Mouse (Mus musculus) kidney, postnatal 0 days (tissue): Measurements from ENCODE around the gene Olfr884. TPM values are rescaled to one million over a fixed set of nuclear protein-coding genes. Genes with fewer than 3 reads are reported as not detected.
A peak's percentile ranks its signal among the peaks of the same experiment; 100 is the strongest.

Experiments used
- ATAC-seq: fragments of 200-750 bp; cut with Nextera tagmentation; replicated peaks from 2 replicates; pipeline ENCODE4 v1.8.0; 2017; ENCODE audit warnings: low read depth, moderate number of reproducible peaks, moderate TSS enrichment, moderate library complexity; ENCODE audit not compliant: low FRiP score
- DNase-seq: peaks from one replicate; pipeline ENCODE4 v3.0.0-alpha.2; 2016; ENCODE audit warnings: low spot score
- H3K27ac ChIP-seq: fragments of 300-500 bp; sonication (generic); 2 replicates; pipeline ENCODE4 v1.5.1; 2014; ENCODE audit warnings: mild to moderate bottlenecking
- H3K27me3 ChIP-seq: fragments of 300-500 bp; sonication (generic); 2 replicates; pipeline ENCODE4 v1.6.1; 2014; ENCODE audit warnings: low read length, mixed read lengths; ENCODE audit not compliant: insufficient read depth
- H3K36me3 ChIP-seq: fragments of 300-500 bp; sonication (generic); 2 replicates; pipeline ENCODE4 v1.6.1; 2014; ENCODE audit warnings: low read length, mixed read lengths; ENCODE audit not compliant: insufficient read depth
- H3K4me1 ChIP-seq: fragments of 300-500 bp; sonication (generic); replicated peaks from 2 replicates; pipeline ENCODE4 v1.6.1; 2014; ENCODE audit warnings: antibody characterized with exemption, low read length, mixed read lengths; ENCODE audit not compliant: insufficient read depth
- H3K4me2 ChIP-seq: fragments of 300-500 bp; sonication (generic); 2 replicates; pipeline ENCODE4 v1.6.1; 2014; ENCODE audit warnings: mild to moderate bottlenecking, low read length, moderate library complexity, mixed read lengths
- H3K4me3 ChIP-seq: fragments of 300-500 bp; sonication (generic); replicated peaks from 2 replicates; pipeline ENCODE4 v1.5.1; 2014; ENCODE audit warnings: low read depth, low read length
- H3K9ac ChIP-seq: fragments of 300-500 bp; sonication (generic); 2 replicates; pipeline ENCODE4 v1.6.1; 2014; ENCODE audit warnings: low read depth, low read length
- H3K9me3 ChIP-seq: fragments of 300-500 bp; sonication (generic); replicated peaks from 2 replicates; pipeline ENCODE4 v1.6.1; 2016; ENCODE audit warnings: low read length, inconsistent platforms, mixed read lengths
- CTCF ChIP-seq: IDR thresholded peaks from 2 replicates; pipeline ENCODE4 v1.5.1; 2016; ENCODE audit warnings: antibody characterized with exemption, low read depth, mild to moderate bottlenecking, moderate library complexity
- WGBS: fragments of 180-500 bp; shearing (Covaris S2); extraction: QIAGEN DNeasy Blood & Tissue Kit; methylation state at CpG from one replicate; pipeline ENCODE4 v1.1.7; 2014; 5-methylcytosine and 5-hydroxymethylcytosine counted together
- polyA plus RNA-seq: library from polyadenylated mRNA; unstranded; fragments of >200 nt; fragmentation: Nextera tagmentation; extraction: Ambion mirVana; gene quantifications from 2 replicates; pipeline ENCODE4 v1.2.1, GENCODE M21; 2015

Olfr884 gene
- not detected in 2 replicates for polyA plus RNA-seq

DNA sequence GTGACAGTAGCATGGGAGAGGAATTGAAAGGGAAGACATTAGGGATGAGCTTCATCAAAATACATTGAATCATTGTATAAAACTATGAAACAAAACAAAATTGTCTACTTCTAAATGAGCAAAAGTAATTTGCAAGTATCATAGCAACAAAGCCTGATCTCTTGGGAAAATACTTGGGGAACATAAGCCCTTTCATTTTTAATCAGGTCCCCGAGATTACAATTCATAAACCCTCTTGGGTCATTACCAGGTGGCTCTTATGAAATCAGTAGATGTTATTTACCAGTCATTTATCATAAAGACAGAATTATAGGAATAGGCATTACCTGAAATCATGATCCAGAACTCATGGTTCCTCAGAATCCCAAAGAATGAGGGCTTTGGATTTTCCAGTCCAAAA, at the start of gene Olfr884:
Gene Olfr884, plus strand, starts transcription at position 301 of the 400 bp plus-strand sequence.
- TF ChIP-seq CTCF, result no peak
- WGBS, result 61% methylated on average over 1 of the region's 1 CpGs
- ATAC-seq (no peak), DNase-seq (no peak)
- H3K36me3 ChIP-seq, result no peaks in the 10 kb centered on the region
- H3K4me2 ChIP-seq, result no peak within 1 kb of the TSS
- H3K4me1 ChIP-seq, result no peaks in the 10 kb centered on the region
- no peaks in the 10 kb centered on the region for H3K27me3 ChIP-seq
- H3K9ac ChIP-seq, result no peak within 1 kb of the TSS
- H3K9me3 ChIP-seq, result no peaks in the 10 kb centered on the region
- no peak within 1 kb of the TSS for H3K27ac ChIP-seq
- H3K4me3 ChIP-seq, result no peak within 1 kb of the TSS

DNA sequence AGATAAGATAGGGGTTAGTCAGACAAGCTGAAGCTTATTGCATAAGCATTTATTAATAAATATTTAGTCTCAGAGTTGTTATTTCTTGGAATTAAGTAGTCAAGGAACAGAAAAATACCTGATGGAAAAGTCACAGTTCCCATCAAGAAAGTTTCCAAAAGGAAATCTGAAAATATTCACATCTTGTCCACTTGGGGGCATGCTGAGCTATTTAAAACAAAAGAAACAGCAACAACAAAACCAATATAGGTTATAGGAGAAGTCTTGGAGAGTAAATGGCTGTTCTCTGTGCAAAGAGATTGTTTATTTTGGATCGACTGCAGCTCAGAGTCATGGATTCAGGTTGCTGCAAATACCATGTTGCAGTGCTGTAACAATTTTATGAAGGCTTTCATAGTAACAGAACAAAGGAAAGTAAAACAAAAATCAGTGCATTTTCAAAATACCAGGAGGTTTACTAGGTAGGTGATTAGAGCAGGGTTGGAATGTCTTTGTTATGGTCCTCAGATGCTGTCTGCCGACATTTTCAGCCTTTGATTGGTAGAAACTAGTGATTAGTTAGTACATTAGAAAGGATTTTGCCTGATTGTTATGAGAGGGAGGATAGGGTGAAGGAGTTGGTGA, 47.7 kb upstream of the Olfr884 start:
- 27% methylated on average over 2 of the region's 2 CpGs for WGBS
- DNase-seq, result peak; percentile 35
- no peak for ATAC-seq
- no peak overlapping the region for H3K9ac ChIP-seq
- no peaks in the 10 kb centered on the region for H3K4me1 ChIP-seq
- no peaks in the 10 kb centered on the region for H3K9me3 ChIP-seq
- peak; percentile 50 for TF ChIP-seq CTCF
- no peaks in the 10 kb centered on the region for H3K36me3 ChIP-seq
- H3K4me2 ChIP-seq, result no peak overlapping the region
- no peaks in the 10 kb centered on the region for H3K27me3 ChIP-seq
- no peak overlapping the region for H3K27ac ChIP-seq
- H3K4me3 ChIP-seq, result no peak overlapping the region

DNA sequence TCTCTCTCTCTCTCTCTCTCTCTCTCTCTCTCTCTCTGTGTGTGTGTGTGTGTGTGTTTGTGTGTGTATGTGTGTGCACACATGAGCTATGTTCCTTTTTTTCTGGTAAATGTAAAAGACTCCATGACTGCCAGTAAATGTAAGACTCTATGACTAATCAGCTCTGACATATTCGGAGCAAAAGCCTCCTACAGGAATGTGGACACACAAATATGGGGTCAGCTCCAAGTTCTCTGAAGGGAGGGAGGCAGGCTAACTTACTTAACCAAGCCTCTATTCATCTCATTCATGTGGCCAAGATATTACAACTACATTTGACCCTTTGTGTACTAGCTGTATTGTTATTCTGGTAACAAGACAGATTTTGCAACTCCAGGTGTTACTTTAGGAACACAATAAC, 46.3 kb upstream of the Olfr884 start:
- Histone ChIP-seq H3K36me3 (no peaks in the 10 kb centered on the region), H3K27me3 (no peaks in the 10 kb centered on the region), H3K4me3 (no peak overlapping the region), H3K4me1 (no peaks in the 10 kb centered on the region), H3K9me3 (no peaks in the 10 kb centered on the region), H3K9ac (no peak overlapping the region), H3K27ac (no peak overlapping the region), H3K4me2 (no peak overlapping the region)
- ATAC-seq (no peak), DNase-seq (no peak)
- TF ChIP-seq CTCF, result no peak
- WGBS, result 58% methylated on average over 1 of the region's 1 CpGs

DNA sequence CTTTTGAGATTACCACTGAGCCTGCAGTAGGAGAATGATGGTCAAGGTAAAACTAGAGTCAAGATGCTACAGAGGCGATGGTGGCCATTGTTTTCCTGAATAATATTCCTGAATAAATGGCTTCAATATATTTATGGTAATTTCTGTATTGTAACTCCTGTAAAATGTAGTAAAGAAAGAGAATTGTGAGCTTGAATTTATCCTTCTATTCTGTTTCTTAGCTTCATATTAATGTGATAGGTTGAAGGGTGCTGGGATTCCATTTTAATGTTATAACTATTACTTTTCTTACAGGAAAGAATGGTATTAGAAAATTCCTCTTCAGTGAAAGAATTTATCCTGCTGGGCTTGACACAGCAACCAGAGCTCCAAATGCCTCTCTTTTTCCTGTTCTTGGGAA, 20.8 kb upstream of the Olfr884 start, which contains the start of gene Olfr883:
Gene Olfr883, plus strand, starts transcription at position 301 of the 400 bp plus-strand sequence.
- ATAC-seq (no peak), DNase-seq (no peak)
- Histone ChIP-seq H3K9ac (no peak within 1 kb of the TSS), H3K4me3 (no peak within 1 kb of the TSS), H3K9me3 (no peaks in the 10 kb centered on the region), H3K36me3 (no peaks in the 10 kb centered on the region), H3K27ac (no peak within 1 kb of the TSS), H3K4me2 (no peak within 1 kb of the TSS), H3K4me1 (no peaks in the 10 kb centered on the region), H3K27me3 (no peaks in the 10 kb centered on the region)
- 70% methylated on average over 1 of the region's 1 CpGs for WGBS
- no peak for TF ChIP-seq CTCF

DNA sequence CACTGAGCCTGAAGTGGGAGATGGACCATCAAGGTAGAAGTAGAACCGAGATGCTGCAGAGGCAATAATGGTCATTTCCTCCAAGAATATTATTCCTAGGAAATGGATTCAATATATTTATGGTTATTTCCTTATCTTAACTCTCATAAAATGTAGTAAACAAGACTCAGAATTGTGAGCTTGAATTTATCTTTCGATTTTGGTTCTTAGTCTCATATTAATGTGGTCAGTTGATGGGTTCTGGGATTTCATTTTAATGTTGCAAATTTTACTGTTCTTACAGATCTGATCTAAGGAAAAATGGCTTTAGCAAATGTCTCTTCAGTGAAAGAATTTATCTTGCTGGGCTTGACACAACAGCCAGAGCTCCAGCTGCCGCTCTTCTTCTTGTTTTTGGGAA, 14.7 kb downstream of the Olfr884 start, which contains the start of gene Olfr885:
Gene Olfr885, plus strand, starts transcription at position 301 of the 400 bp plus-strand sequence.
- H3K9ac ChIP-seq, result no peak within 1 kb of the TSS
- no peaks in the 10 kb centered on the region for H3K36me3 ChIP-seq
- no peak for TF ChIP-seq CTCF
- DNase-seq (no peak), ATAC-seq (no peak)
- no peaks in the 10 kb centered on the region for H3K27me3 ChIP-seq
- H3K27ac ChIP-seq, result no peak within 1 kb of the TSS
- H3K4me2 ChIP-seq, result no peak within 1 kb of the TSS
- no peak within 1 kb of the TSS for H3K4me3 ChIP-seq
- H3K4me1 ChIP-seq, result no peaks in the 10 kb centered on the region
- H3K9me3 ChIP-seq, result no peaks in the 10 kb centered on the region
- 85% methylated on average over 3 of the region's 3 CpGs for WGBS

DNA sequence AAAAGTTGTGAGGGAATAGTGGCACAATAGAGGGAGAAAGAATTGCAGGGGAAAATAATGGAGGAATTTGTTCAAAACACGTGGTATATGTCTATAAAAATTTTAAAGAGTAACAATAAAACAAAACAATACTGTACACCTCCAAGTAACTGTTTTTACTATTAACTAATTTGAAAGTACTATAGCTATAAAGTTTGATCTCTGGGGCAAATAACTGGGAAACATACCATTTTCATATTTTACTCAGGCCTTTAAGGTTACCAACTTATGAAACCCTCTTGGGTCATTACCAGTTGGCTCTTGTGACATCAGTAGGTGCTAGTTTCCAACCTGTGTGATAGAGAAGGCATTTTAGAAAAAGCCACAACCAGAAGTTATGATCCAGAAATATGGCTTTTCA, 37.4 kb downstream of the Olfr884 start, which contains the start of gene Olfr887:
Gene Olfr887, plus strand, starts transcription at position 301 of the 400 bp plus-strand sequence.
- DNase-seq (no peak), ATAC-seq (no peak)
- H3K9ac ChIP-seq, result no peak within 1 kb of the TSS
- no peaks in the 10 kb centered on the region for H3K27me3 ChIP-seq
- no peak for TF ChIP-seq CTCF
- H3K4me3 ChIP-seq, result no peak within 1 kb of the TSS
- no peak within 1 kb of the TSS for H3K27ac ChIP-seq
- no peaks in the 10 kb centered on the region for H3K36me3 ChIP-seq
- H3K4me2 ChIP-seq, result no peak within 1 kb of the TSS
- no peaks in the 10 kb centered on the region for H3K4me1 ChIP-seq
- 75% methylated on average over 1 of the region's 1 CpGs for WGBS
- H3K9me3 ChIP-seq, result no peaks in the 10 kb centered on the region

Other genes with a start within 250 kb of the Olfr884 start
- not detected in 2 replicates for gene Olfr876, start 243.5 kb upstream of the Olfr884 start, polyA plus RNA-seq
- not detected in 2 replicates for gene Olfr877, start 192.3 kb upstream of the Olfr884 start, polyA plus RNA-seq
- not detected in 2 replicates for gene Olfr145, start 149.8 kb upstream of the Olfr884 start, polyA plus RNA-seq
- gene Olfr878, start 128.7 kb upstream of the Olfr884 start, polyA plus RNA-seq, result not detected in 2 replicates
- not detected in 2 replicates for gene Olfr881, start 54.7 kb upstream of the Olfr884 start, polyA plus RNA-seq
- not detected in 2 replicates for gene Olfr883, start 20.7 kb upstream of the Olfr884 start, polyA plus RNA-seq
- not detected in 2 replicates for gene Olfr885, start 14.8 kb downstream of the Olfr884 start, polyA plus RNA-seq
- gene Olfr887, start 37.5 kb downstream of the Olfr884 start, polyA plus RNA-seq, result not detected in 2 replicates
- gene Olfr888, start 61.6 kb downstream of the Olfr884 start, polyA plus RNA-seq, result not detected in 2 replicates
- 0.03 TPM in 1 of 2 replicates, not detected in the other for gene Olfr889, start 68.6 kb downstream of the Olfr884 start, polyA plus RNA-seq
- gene Olfr890, start 96.0 kb downstream of the Olfr884 start, polyA plus RNA-seq, result not detected in 2 replicates
- not detected in 2 replicates for gene Olfr891, start 134.3 kb downstream of the Olfr884 start, polyA plus RNA-seq
- gene Olfr893, start 161.8 kb downstream of the Olfr884 start, polyA plus RNA-seq, result not detected in 2 replicates
- gene Olfr894, start 171.5 kb downstream of the Olfr884 start, polyA plus RNA-seq, result not detected in 2 replicates
- not detected in 2 replicates for gene Olfr143, start 206.2 kb downstream of the Olfr884 start, polyA plus RNA-seq
- not detected in 2 replicates for gene Olfr895, start 221.3 kb downstream of the Olfr884 start, polyA plus RNA-seq
- gene Olfr896-ps1, start 244.6 kb downstream of the Olfr884 start, polyA plus RNA-seq, result not detected in 2 replicates